24 mouse cellular contexts compared by ENCODE assay signal in genomic region chr2:131141336-131141986, GRCm38 (mm10). TPM values are rescaled to one million over a fixed set of nuclear protein-coding genes. Genes with fewer than 3 reads are reported as not detected.
A peak's percentile ranks its signal among the peaks of the same experiment; 100 is the strongest.
DNase-seq lines count a peak whose midpoint lies in the region; ATAC-seq lines count a peak whose summit lies in the region.
"Had no signal": no experiment of that assay in that cellular context is flagged by ENCODE, and none has a peak within 500 bp of the region (broad histone marks: within the 10 kb centered on the region; RNA-seq: fewer than 3 reads in every experiment).

No protein-coding gene starts in this region.

- no peak overlapping the region for H3K9ac ChIP-seq in kidney, embryonic 15.5 days
- H3K9ac ChIP-seq: forebrain, embryonic 13.5 days; forebrain, postnatal 0 days; hindbrain, embryonic 15.5 days had no signal

- no peak overlapping the region for H3K4me2 ChIP-seq in kidney, embryonic 15.5 days
- H3K4me2 ChIP-seq: forebrain, embryonic 13.5 days; hindbrain, embryonic 15.5 days had no signal

- H3K4me3 ChIP-seq in kidney, embryonic 15.5 days (replicated peaks): no peak overlapping the region
- H3K4me3 ChIP-seq: embryonic facial prominence, embryonic 10.5 days; forebrain, embryonic 13.5 days; hindbrain, embryonic 15.5 days had no signal

- intact Hi-C loops in heart, postnatal 10 days (cut with DNase I): loop anchor here (1.0 to 2.0 kb wide), 2 partner anchors 8 to 17 kb away; partner anchors contain the start of gene Gm11037

- H3K4me1 ChIP-seq in kidney, embryonic 15.5 days: peaks cover 36% of the 10 kb centered on the region
- H3K4me1 ChIP-seq: hindbrain, embryonic 15.5 days had no signal

- peak overlapping the region; percentile 19; the same call in 1 of the 2 replicates for H3K27ac ChIP-seq in kidney, embryonic 15.5 days
- H3K27ac ChIP-seq: forebrain, embryonic 13.5 days; hindbrain, embryonic 15.5 days had no signal

- peak; percentile 89 for DNase-seq in heart, adult 11 months
- no peak for DNase-seq in heart, postnatal 10 days
- no peak for DNase-seq in kidney, adult 11 months
- DNase-seq in ovary, adult 18-20 months (ENCODE audit: low spot score): peak; percentile 28
- DNase-seq in ovary, postnatal 36 days (ENCODE audit: low spot score): no peak
- no peak for DNase-seq in embryo, embryonic 9.5 days (ENCODE audit: extremely low spot score)
- DNase-seq: adrenal gland, postnatal 10 days; cerebellum, adult 18-20 months; cerebellum, adult 9-11 months; cerebellum, postnatal 36 days; forebrain, postnatal 0 days; gastrocnemius, postnatal 36 days had no signal

- ATAC-seq in kidney, embryonic 15.5 days (replicated peaks; ENCODE audit: low FRiP score): no peak

- peaks cover 87% of the 10 kb centered on the region for H3K36me3 ChIP-seq in kidney, embryonic 15.5 days

- H3K27me3 ChIP-seq in kidney, embryonic 15.5 days: no peaks in the 10 kb centered on the region
- H3K27me3 ChIP-seq: forebrain, embryonic 13.5 days; hindbrain, embryonic 15.5 days had no signal

- 73% methylated on average over 8 of the region's 8 CpGs for WGBS in kidney, embryonic 15.5 days

- H3K9me3 ChIP-seq in kidney, embryonic 15.5 days (replicated peaks): no peaks in the 10 kb centered on the region
- H3K9me3 ChIP-seq: embryonic facial prominence, embryonic 10.5 days; forebrain, embryonic 13.5 days; hindbrain, embryonic 15.5 days had no signal

RNA-seq across cellular contexts. Expression of gene Gm11037, which starts 8.2 kb away (rescaled TPM):
- total RNA-seq in heart, postnatal 10 days (2021): not detected
- not detected in 2 replicates for polyA plus RNA-seq in kidney, embryonic 15.5 days (2015; fragmentation: Nextera tagmentation; extraction: Ambion mirVana)
- total RNA-seq: adrenal gland, postnatal 10 days; forebrain, postnatal 0 days; gastrocnemius, adult 18-20 months; gastrocnemius, postnatal 36 days; heart, adult 18-20 months; heart, postnatal 25 days; MEL had no signal
- polyA plus RNA-seq: C2C12; embryonic facial prominence, embryonic 10.5 days; embryonic facial prominence, embryonic 14.5 days; forebrain, embryonic 13.5 days; forebrain, postnatal 0 days; heart, embryonic 14.5 days; hindbrain, embryonic 11.5 days; hindbrain, embryonic 15.5 days had no signal

RNA-seq across cellular contexts. Expression of gene Hspa12b, which starts 14.4 kb away (rescaled TPM):
- total RNA-seq in heart, postnatal 10 days (2021): 10 to 100 TPM; 44.1 to 52.4 TPM
- 20.3 and 21.3 TPM in 2 replicates for polyA plus RNA-seq in kidney, embryonic 15.5 days (2015; fragmentation: Nextera tagmentation; extraction: Ambion mirVana)

RNA-seq across cellular contexts. Expression of gene 1700037H04Rik, which starts 18.4 kb away (rescaled TPM):
- 10 to 100 TPM; 17.9 to 21.2 TPM for total RNA-seq in heart, postnatal 10 days (2021)
- 82.9 and 91.1 TPM in 2 replicates for polyA plus RNA-seq in kidney, embryonic 15.5 days (2015; fragmentation: Nextera tagmentation; extraction: Ambion mirVana)

RNA-seq across cellular contexts. Expression of gene Cenpb, which starts 38.4 kb away (rescaled TPM):
- 10 to 100 TPM; 71.0 to 75.9 TPM for total RNA-seq in heart, postnatal 10 days (2021)
- polyA plus RNA-seq in kidney, embryonic 15.5 days (2015; fragmentation: Nextera tagmentation; extraction: Ambion mirVana): 10.6 and 10.8 TPM in 2 replicates

RNA-seq across cellular contexts. Expression of gene Cdc25b, which starts 45.3 kb away (rescaled TPM):
- total RNA-seq in heart, postnatal 10 days (2021): 10 to 100 TPM; 12.1 to 14.5 TPM
- polyA plus RNA-seq in kidney, embryonic 15.5 days (2015; fragmentation: Nextera tagmentation; extraction: Ambion mirVana): 62.1 and 71.5 TPM in 2 replicates

Comparison
In these comparisons a context has a peak if more than half of its experiments do, and no peak if none do; other contexts are left out.
1. DNase-seq: peak in heart, adult 11 months (single experiment) and ovary, adult 18-20 months (single experiment); none in heart, postnatal 10 days (0 of 2), kidney, adult 11 months (single experiment), ovary, postnatal 36 days (single experiment) and embryo, embryonic 9.5 days (single experiment).